Mouse (Mus musculus): Measurements from ENCODE around the gene Txnrd1.

The Txnrd1 gene

GRCm38 (mm10) chr10:82833926-82834325, at the start of gene Txnrd1:
Txnrd1 (plus strand) TSS chr10:82833951.
- DNase-seq (ENCODE audit: low read depth, low spot score): no peak

- DNase-seq (ENCODE audit: low read depth, low spot score): no peak
Measured at GRCm38 (mm10) chr10:82789181-82789580, 44.6 kb upstream of the Txnrd1 start.

- no peak for DNase-seq (ENCODE audit: low read depth, low spot score)
Measured at GRCm38 (mm10) chr10:82790504-82790903, 43.2 kb upstream of the Txnrd1 start.

GRCm38 (mm10) chr10:82791713-82792112, 42.0 kb upstream of the Txnrd1 start:
- no peak for DNase-seq (ENCODE audit: low read depth, low spot score)

- DNase-seq (ENCODE audit: low read depth, low spot score): no peak
Measured at GRCm38 (mm10) chr10:82792311-82792710, 41.4 kb upstream of the Txnrd1 start.

- DNase-seq (ENCODE audit: low read depth, low spot score): no peak
Measured at GRCm38 (mm10) chr10:82795071-82795731, 38.5 kb upstream of the Txnrd1 start.

GRCm38 (mm10) chr10:82795767-82796166, 38.0 kb upstream of the Txnrd1 start:
- no peak for DNase-seq (ENCODE audit: low read depth, low spot score)

- no peak for DNase-seq (ENCODE audit: low read depth, low spot score)
Measured at GRCm38 (mm10) chr10:82796471-82797118, 37.2 kb upstream of the Txnrd1 start.

GRCm38 (mm10) chr10:82797119-82797491, 36.6 kb upstream of the Txnrd1 start:
- DNase-seq (ENCODE audit: low read depth, low spot score): no peak

GRCm38 (mm10) chr10:82798312-82798933, 35.3 kb upstream of the Txnrd1 start:
- DNase-seq (ENCODE audit: low read depth, low spot score): no peak

- no peak for DNase-seq (ENCODE audit: low read depth, low spot score)
Measured at GRCm38 (mm10) chr10:82800094-82800493, 33.7 kb upstream of the Txnrd1 start.

- DNase-seq (ENCODE audit: low read depth, low spot score): no peak
Measured at GRCm38 (mm10) chr10:82804396-82804795, 29.4 kb upstream of the Txnrd1 start.

- DNase-seq (ENCODE audit: low read depth, low spot score): no peak
Measured at GRCm38 (mm10) chr10:82805111-82805510, 28.6 kb upstream of the Txnrd1 start.

GRCm38 (mm10) chr10:82806414-82806813, 27.3 kb upstream of the Txnrd1 start:
- no peak for DNase-seq (ENCODE audit: low read depth, low spot score)

- no peak for DNase-seq (ENCODE audit: low read depth, low spot score)
Measured at GRCm38 (mm10) chr10:82807238-82807637, 26.5 kb upstream of the Txnrd1 start.

- DNase-seq (ENCODE audit: low read depth, low spot score): no peak
Measured at GRCm38 (mm10) chr10:82808155-82808554, 25.6 kb upstream of the Txnrd1 start.

- DNase-seq (ENCODE audit: low read depth, low spot score): no peak
Measured at GRCm38 (mm10) chr10:82808891-82809290, 24.9 kb upstream of the Txnrd1 start.

GRCm38 (mm10) chr10:82809352-82809751, 24.4 kb upstream of the Txnrd1 start:
- no peak for DNase-seq (ENCODE audit: low read depth, low spot score)

- peak; percentile 52 for DNase-seq (ENCODE audit: low read depth, low spot score)
Measured at GRCm38 (mm10) chr10:82811855-82812431, 21.8 kb upstream of the Txnrd1 start.

- DNase-seq (ENCODE audit: low read depth, low spot score): no peak
Measured at GRCm38 (mm10) chr10:82814096-82814970, 19.4 kb upstream of the Txnrd1 start.

GRCm38 (mm10) chr10:82816441-82816840, 17.3 kb upstream of the Txnrd1 start:
- no peak for DNase-seq (ENCODE audit: low read depth, low spot score)

- no peak for DNase-seq (ENCODE audit: low read depth, low spot score)
Measured at GRCm38 (mm10) chr10:82817514-82817913, 16.2 kb upstream of the Txnrd1 start.

All from embryo, embryonic 11.5 days (tissue).